Mouse (Mus musculus) embryo, embryonic 11.5 days (tissue): ENCODE data around the gene Gm42417.

Experiments
- DNase-seq: peaks from one replicate; pipeline ENCODE4 v3.0.0-alpha.2; 2012; ENCODE audit warnings: low read depth, low spot score

Gm42417 gene

DNA sequence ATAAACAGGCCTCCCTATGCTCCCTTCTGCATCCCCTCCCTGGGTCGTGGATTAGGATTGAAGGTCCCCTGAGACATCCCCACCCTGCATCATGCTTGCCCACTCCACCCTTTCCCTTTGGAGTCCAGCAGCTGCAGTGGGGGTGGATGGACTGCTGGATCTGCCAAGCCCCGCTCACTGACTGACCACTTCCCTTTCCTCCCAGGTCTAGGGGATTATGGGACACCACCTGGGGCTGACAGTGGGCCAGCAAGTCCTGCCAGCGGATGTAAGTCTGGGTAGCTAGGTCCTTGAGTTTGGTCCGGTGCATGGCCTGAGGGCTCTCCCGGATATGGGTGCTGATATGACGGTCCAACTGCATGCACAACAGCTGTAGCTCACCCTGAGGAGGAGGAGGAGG is 24.9 kb upstream of the Gm42417 start:
- no peak for DNase-seq

DNA sequence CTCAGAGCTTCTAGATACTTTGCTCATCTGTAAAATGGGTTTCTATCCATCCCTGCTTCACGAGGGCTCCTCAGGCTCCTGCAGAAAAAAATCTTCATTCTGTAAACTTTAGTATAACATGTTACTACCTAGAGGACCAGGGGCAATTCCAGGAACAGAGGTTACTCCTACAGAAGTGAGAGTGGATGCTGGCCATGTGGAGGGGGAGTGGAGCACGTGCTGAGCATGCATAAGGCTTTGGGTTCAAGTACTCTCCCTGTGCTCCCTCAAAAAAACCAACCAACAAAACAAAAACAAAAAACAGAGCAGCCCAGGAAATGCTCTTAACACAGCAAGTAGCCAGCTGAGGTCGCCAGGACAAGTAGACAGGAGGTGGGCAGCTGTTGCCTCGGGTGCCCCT is 24.4 kb upstream of the Gm42417 start:
- no peak for DNase-seq

DNA sequence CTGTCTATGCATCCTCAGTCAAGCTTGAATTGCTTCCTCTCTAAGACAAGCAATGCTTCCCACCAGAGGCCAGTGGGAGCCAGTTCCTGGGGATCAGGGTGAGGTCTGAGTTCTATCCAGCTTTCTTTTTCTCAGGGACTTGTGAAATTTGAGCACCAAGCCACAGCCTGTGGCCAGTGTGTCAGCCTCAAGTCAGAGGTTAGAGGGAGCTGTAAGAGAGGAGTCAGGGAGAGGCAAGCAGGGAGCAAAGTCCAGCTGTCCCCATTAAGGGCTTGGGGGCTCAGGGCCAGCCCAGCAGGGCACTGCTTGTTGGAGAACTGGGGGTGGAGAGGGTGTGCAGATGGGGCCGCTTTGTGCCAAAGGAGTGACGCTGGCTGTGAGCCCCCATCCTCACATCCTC is 24.0 kb upstream of the Gm42417 start:
- no peak for DNase-seq

DNA sequence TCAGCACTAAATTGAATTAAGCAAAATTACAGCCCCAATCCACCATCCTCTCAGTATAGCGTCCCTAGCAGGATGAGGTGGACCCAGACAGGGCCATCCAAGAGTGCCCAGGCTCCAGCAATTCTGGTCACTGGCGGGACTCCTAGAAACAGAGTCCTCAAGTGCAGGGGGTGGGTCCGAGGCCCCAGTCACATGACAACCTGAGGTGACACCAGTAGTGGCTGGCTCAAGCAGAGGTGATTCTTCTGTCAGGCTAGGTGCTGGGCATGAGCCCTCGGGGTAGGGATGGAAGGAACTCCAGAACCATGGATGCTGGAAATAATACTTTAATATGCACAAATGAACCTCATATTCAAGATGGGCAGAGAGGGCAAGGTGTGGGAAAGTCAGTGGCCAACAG is 23.2 kb upstream of the Gm42417 start:
- DNase-seq, result no peak

- DNase-seq, result no peak
Observed at GRCm38 (mm10) chr1:36560903-36561302, 21.7 kb upstream of the Gm42417 start.

DNA sequence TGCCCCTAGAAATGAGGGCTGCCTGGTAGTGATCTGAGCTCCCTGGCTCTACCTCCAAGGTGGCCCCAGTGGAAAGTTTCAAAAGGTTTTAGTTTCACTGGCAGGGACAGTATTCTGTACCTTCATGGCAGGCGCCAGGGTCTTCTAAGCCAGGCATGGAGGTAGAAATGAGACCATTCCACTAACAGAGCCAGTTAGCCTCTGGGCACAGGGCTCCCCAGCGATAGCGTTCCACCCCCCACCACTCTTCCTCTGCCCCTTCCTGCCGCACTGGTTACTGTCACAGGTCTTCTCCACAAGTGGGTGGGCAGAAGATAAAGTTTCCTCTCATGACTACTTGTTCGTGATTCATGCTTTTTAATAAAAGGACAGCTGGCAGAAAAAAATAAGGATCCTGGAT is 20.7 kb upstream of the Gm42417 start:
- no peak for DNase-seq

GRCm38 (mm10) chr1:36559256-36559655 is 20.0 kb upstream of the Gm42417 start:
- DNase-seq, result no peak

- DNase-seq, result peak; percentile 75
Observed at GRCm38 (mm10) chr1:36558031-36558993, 19.1 kb upstream of the Gm42417 start, which contains the start of gene Sema4c. Sema4c (minus strand) TSS chr1:36558349.

DNA sequence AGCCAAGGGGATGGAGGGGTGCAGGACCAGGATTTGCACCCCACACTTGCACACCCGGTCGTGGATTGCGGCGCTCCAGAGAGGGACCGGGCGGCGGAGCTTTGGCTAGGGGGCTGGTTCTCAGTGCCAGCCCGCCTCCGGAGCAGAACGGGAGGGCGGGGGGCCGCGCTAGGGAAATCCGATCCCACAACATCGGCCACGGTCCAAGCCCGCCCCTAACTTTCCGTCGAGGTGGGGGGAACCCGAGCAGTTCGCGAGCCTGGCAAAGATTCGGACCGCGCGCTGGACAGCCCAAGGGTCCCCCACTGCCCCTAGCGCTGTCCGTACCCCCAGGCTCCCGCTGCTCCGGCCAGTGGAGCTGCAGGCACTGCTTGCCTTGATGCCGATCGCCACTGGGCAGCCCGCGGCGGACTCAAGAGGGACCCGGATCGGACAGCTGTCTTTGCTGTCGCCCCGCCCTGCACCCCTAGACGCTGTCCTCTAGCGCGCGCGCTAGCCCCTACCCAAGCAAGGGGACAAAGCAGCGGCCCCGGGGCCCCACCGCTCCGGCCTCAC is 18.3 kb upstream of the Gm42417 start:
- peak; percentile 71 for DNase-seq

GRCm38 (mm10) chr1:36556553-36557456 is 17.6 kb upstream of the Gm42417 start:
- DNase-seq, result peak; percentile 91

DNA sequence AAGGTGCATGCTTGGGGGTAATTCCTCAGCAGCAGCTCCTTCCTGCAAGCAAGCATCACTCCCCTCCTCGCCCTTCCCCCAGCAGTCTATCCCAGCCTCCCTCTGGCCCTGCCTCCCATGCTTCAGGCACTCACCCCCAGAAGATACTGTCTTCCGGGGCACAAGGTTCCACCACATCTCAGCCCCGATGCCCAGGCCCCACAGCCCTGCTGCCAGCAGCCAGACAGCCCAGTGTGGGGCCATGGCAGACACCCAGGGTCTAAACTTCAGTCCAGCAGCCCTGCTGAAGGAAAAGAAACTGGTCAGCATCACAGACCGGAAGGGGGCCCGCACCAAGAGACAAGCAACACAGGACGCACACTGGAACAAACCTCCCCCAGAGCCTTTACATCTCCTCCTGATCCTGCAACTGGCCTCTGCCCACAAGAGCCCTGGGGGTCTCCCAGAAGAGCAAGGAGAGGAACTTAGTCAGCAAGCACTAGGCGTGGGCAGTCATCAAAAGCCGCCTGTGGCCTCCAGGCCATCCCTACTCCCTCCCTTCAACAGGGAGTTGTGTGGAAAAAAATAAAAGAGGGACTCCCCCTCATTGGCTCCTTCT is 16.7 kb upstream of the Gm42417 start:
- no peak for DNase-seq

- no peak for DNase-seq
Observed at GRCm38 (mm10) chr1:36554633-36555399, 15.6 kb upstream of the Gm42417 start.

DNA sequence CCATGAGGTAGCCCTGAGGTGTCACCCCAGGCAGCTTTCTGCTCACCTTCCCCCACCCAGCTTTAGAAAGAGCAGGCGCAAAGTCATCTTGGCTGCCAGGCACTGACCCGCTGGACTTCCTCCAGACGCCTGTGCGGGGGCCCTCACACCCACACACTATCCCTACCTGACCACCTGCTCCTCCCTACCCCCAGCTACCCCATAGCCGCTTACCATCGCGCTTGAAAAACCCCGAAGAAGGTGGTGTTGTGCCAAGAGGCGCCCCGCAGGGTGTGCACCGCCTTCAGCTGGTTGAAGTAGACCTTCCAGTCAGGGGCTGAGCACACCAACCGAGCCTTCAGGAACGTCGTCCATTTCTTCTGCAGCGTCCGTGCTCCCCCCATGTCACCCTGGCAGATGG is 13.3 kb upstream of the Gm42417 start:
- DNase-seq, result no peak

DNA sequence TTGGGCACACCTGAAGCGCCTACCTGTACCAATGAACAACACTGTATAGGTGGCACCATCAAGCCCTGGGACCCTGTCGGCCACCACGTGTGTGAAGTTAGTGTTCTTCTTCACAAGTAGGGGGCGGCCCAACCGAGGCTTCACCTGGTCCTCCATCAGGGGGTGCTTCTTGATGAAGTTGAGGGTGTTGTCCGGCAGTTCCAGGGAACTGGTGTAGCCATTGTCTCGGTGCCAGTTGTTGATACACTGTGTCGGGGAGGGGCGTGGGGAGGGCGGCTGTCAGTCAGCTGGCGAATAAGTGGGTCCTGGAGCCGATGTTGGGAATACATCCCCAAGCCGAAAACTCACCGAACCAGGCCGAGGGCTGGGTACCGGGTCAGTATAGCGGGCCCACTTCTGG is 12.7 kb upstream of the Gm42417 start:
- DNase-seq, result no peak

- no peak for DNase-seq
Observed at GRCm38 (mm10) chr1:36550075-36550863, 11.0 kb upstream of the Gm42417 start.

DNA sequence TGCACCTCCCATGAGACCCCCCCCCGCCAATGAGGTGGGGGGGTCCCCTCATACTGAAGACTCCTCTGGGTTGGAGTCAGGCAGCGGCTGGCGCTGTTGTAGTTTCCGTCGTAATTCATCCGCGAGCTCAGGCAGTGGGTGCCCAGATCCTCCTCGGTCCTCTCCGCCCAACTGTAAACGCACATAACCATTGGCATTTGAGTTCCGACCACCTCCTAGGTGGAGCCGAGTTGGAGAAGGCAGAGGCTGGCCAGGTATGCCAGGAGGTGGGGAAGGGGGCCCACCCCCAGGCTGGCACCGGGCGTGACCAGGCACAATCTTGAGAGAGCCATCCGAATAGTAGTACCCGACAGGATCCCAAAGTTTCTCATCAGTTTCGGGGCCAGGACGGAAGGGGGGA is 10.3 kb upstream of the Gm42417 start:
- no peak for DNase-seq

- DNase-seq, result no peak
Observed at GRCm38 (mm10) chr1:36548771-36549170, 9.5 kb upstream of the Gm42417 start.

GRCm38 (mm10) chr1:36547981-36548598 is 8.9 kb upstream of the Gm42417 start:
- DNase-seq, result no peak

GRCm38 (mm10) chr1:36546888-36547471 is 7.8 kb upstream of the Gm42417 start, which contains the start of gene Ankrd39:
Ankrd39 (minus strand) TSS chr1:36547445.
- peak; percentile 97 for DNase-seq
